Mouse (Mus musculus) bone marrow macrophage, adult 2 months (primary cell): ENCODE data around the gene Sub1. TPM values are rescaled to one million over a fixed set of nuclear protein-coding genes. Genes with fewer than 3 reads are reported as not detected.

Source experiments
- H3K27ac ChIP-seq: 2 replicates; pipeline ENCODE4 v1.5.1; 2012; ENCODE audit warnings: low read depth, low read length; ENCODE audit not compliant: insufficient read depth
- H3K4me1 ChIP-seq: 2 replicates; pipeline ENCODE4 v1.6.1; 2012; ENCODE audit warnings: low read length; ENCODE audit not compliant: control insufficient read depth, insufficient read depth
- H3K4me3 ChIP-seq: 2 replicates; pipeline ENCODE4 v1.5.1; 2012; ENCODE audit warnings: mild to moderate bottlenecking, low read length, moderate library complexity; ENCODE audit not compliant: insufficient read depth
- CTCF ChIP-seq: IDR thresholded peaks from 2 replicates; pipeline ENCODE4 v1.5.1; 2012; ENCODE audit warnings: low read depth, mild to moderate bottlenecking, low read length, moderate library complexity
- POLR2A ChIP-seq: IDR thresholded peaks from 2 replicates; pipeline ENCODE4 v1.6.1; 2012; ENCODE audit warnings: mild to moderate bottlenecking, low read depth, low read length, borderline replicate concordance
- polyA plus RNA-seq: library from polyadenylated mRNA; stranded (reverse); fragments of >200 nt; gene quantifications from 2 replicates; pipeline ENCODE4 v1.2.4, GENCODE M21; 2012; ENCODE audit not compliant: missing spikeins, insufficient read depth, insufficient read length

Gene Sub1
- polyA plus RNA-seq, 1 experiment = 199 TPM

DNA sequence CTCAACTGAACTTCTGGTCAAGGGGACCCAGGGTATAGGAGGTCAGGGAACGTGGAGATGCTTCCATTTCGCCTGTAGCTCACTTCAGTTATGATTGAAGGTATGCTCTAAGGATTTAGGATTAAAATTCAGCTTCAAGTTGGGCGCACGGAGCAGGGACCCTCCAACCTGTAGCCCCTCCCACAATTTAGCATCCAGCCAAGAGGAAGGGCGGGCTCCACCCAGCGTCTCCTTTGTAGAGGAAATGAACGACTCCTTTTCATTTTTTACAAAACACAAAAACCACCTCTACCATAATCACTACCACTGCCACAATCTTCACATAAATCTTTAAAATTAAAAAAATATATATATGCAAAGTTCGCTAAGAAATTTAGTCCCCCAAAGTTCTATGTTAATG lies 35.1 kb upstream of the Sub1 start:
- peaks cover 27% of the 10 kb centered on the region for H3K4me1 ChIP-seq
- no peak overlapping the region for H3K4me3 ChIP-seq
- TF ChIP-seq CTCF (no peak), POLR2A (no peak)
- no peak overlapping the region for H3K27ac ChIP-seq

DNA sequence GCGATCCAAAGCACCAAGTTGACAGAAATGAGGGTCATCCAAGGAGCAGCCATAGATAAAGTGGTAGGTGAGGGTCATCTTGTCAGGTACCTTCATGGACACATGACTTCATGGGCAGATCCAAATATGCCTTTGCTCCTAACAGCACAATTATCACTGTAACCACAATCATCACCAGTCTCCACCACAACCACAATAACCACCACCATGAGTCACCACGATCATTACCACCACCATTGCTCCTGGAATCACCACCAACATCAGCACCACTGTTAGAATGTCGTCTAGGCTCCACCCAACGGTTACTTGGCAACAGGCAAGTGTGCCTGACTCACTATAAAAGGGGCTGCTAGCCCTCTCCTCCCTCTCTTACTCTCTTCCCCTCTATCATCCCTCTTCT lies 33.4 kb upstream of the Sub1 start:
- no peak for TF ChIP-seq POLR2A
- no peak for TF ChIP-seq CTCF
- Histone ChIP-seq H3K27ac (no peak overlapping the region), H3K4me3 (no peak overlapping the region), H3K4me1 (peaks cover 30% of the 10 kb centered on the region)

DNA sequence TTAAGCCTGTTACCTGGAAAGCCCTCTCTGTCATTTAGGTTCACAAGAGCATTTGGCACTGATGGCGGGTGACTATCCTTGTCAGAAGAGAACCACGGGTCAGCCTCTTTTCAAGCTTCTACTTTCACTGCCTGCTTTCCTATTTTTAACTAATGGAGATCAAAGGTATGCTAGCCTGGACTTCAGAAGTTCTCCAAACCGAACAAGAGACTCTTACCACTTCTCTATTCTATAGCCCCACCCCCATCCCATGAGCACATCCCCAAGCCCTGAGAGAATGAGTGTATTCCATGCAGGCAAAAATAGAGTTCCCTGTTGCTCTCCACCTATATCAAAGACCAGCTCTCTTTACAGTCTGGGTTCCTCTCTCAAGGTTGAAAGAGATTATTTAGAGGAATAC lies 31.0 kb upstream of the Sub1 start:
- H3K4me3 ChIP-seq = no peak overlapping the region
- H3K27ac ChIP-seq = no peak overlapping the region
- TF ChIP-seq POLR2A = no peak
- TF ChIP-seq CTCF = no peak
- peaks cover 22% of the 10 kb centered on the region for H3K4me1 ChIP-seq

DNA sequence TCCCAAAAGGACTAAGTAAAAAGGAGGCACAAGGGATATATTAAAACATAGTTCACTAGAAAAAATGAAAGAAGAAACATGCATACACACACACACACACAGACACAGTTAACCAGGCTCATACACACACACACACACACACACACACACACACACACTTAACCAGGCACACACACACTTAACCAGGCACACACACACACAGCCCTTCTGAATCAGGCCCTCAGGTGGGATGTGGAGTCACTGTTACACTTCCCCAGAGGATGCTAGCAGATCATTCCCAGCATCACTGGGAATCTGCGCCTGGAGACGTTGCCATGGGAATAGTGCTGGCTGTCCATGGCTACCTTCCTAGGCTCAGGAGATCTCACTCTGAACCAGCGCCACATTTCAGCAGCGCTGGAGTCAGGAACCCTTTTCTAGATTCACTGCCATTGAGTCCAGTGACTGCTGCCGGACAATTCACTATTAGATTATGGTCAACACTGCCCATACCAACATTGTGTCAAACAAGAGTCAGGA lies 30.2 kb upstream of the Sub1 start:
- H3K4me3 ChIP-seq = no peak overlapping the region
- no peak for TF ChIP-seq CTCF
- TF ChIP-seq POLR2A = no peak
- H3K4me1 ChIP-seq = peaks cover 22% of the 10 kb centered on the region
- no peak overlapping the region for H3K27ac ChIP-seq

DNA sequence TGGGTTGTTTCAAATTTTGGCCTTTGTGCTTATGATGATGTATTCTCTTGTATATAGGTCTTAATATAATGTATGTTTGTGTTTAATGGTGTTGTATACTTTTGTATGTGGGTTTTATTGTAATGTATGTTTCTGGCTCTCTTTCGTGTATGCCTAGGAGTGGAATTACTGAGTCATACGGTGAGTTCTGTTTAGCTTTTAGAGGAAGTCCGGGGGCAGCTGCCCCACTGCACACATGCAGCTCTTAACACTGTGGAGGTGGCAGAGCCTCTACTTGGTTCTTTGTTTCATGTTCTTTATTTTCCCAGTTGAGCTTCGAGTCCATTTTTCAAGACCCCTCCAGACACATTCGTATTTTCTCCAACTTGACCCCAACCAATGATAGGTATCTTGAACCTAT lies 29.2 kb upstream of the Sub1 start:
- Histone ChIP-seq H3K4me3 (no peak overlapping the region), H3K4me1 (peaks cover 16% of the 10 kb centered on the region), H3K27ac (no peak overlapping the region)
- TF ChIP-seq POLR2A (no peak), CTCF (no peak)

DNA sequence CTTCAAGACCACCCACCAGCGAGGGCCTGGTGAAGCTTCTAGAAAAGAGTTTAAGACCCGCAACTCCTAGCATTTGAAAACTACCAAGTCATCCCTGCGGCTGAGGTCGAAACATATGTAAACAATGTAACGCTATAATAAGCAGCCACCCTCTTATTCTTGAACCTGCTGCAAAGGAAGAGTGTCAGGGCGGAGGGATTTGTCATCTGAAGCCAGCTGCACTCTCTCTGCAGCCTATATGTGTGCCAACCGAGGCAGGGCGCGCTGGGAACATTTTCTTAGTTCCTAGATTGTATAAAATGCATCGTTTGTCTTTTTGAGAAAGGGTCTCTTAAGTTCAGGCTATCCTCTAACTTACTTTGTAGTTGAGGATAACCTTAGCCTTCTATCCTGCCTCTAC lies 28.6 kb upstream of the Sub1 start:
- Histone ChIP-seq H3K27ac (no peak overlapping the region), H3K4me3 (no peak overlapping the region), H3K4me1 (peaks cover 16% of the 10 kb centered on the region)
- TF ChIP-seq CTCF = no peak
- no peak for TF ChIP-seq POLR2A

DNA sequence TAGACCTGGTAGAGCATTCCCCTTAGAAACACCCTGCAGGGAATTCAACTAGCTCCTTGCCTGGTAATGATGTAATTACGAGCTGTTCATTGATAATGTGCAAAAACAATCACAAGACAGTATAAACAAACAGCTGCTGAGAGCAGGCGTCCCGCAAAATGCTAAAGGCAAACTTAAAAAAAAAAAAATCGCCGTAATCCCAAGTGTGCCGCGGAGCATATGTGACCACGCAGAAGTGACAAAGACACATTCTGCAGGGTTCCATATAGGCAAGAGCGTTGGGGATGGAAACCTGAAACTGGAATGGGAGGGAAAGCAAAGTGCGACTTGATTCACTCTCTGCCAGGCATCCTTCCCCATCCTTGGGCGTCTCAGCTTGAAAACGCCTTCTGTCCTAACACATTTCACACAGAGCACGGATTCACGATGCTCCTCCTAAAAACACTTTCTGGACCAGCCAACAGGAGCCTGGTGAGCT lies 28.0 kb upstream of the Sub1 start:
- no peak for TF ChIP-seq POLR2A
- no peak for TF ChIP-seq CTCF
- H3K4me1 ChIP-seq = peaks cover 13% of the 10 kb centered on the region
- no peak overlapping the region for H3K27ac ChIP-seq
- no peak overlapping the region for H3K4me3 ChIP-seq

DNA sequence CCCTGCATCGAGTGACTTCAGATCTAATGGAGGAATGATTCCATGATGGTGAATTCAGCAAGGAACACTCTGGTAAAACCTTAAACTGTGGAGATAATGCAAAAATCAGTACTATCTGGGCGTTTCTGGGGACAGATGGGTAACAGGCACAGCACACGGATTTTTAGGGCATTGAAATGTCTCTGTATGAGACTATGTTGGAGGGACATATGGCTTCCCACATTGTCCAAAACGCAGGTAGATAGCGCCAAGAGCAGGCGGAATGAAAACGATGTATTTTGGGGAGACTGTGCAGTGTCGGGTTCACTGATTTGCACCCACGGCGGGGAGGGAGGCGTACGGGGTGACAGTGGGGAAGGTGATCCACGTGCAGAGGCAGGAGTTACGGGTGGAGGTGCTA lies 22.7 kb upstream of the Sub1 start:
- H3K4me1 ChIP-seq = peaks cover 6% of the 10 kb centered on the region
- H3K27ac ChIP-seq = no peak overlapping the region
- no peak for TF ChIP-seq CTCF
- TF ChIP-seq POLR2A = no peak
- H3K4me3 ChIP-seq = no peak overlapping the region

DNA sequence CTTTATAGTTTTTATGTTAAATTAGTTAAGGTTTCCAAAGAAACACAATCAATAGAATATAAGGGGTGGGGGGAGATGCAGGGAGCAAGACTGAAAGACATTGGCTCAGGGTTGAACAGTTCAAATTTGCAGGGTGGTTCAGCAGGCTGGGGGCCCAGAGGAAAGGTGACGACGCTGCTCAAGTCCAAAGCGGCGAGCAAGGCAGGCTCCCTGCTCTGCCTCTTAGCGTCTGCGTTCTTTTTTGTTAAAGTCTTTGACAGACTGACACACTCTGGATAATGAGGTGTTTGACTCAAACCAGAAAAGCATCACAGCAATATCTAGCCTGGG lies 21.6 kb upstream of the Sub1 start:
- Histone ChIP-seq H3K27ac (no peak overlapping the region), H3K4me3 (no peak overlapping the region), H3K4me1 (peaks cover 16% of the 10 kb centered on the region)
- no peak for TF ChIP-seq POLR2A
- no peak for TF ChIP-seq CTCF

DNA sequence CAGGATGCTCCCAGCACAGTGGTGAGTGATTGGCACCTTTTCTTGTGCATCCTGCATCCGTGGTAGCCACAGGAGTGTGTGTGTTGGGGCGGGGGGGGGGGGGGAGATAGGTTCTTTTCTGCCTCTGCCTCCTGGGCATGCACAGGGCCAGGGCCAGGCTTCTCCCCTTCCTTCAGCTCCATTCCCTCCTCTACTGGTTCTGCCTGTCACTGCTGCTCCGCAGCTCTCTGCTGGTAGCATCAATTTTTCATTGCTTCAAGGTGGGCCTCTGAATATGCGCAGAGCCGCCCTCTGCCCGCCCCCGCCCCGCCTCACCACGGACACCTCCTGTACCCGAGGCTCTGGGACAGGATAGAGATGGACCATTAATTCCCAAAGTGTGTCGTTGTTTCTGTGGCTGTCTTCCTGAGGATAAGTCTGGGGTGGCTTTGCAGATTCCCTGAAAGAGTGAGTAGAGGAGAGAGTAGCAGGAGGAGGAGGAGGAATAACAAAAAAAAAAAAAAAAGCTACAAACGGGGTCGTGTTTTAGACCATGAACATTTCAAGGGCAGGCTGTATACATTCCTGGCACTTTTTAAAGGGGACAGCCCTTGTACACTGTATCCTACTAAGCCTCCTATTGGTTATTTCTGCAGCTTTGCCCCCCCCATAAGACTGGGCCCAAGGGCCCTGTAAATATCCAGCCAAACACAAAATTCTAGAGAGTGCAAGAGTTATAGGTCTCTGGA lies 21.1 kb upstream of the Sub1 start:
- Histone ChIP-seq H3K4me1 (peaks cover 17% of the 10 kb centered on the region), H3K4me3 (no peak overlapping the region), H3K27ac (no peak overlapping the region)
- TF ChIP-seq POLR2A = no peak
- TF ChIP-seq CTCF = no peak
